Mouse (Mus musculus) MEL (cell line): ENCODE measurements at regions not wholly inside any gene's neighbourhood (a gene's known extent, or its start where the extent isn't known, plus 50 kb on each side); places are given as distances from the start of the nearest gene placed in this dataset.

Source experiments
- CTCF ChIP-seq, 3 experiments: IDR thresholded peaks in 2 of 3; conservative IDR thresholded peaks in 1 of 3; 2 replicates each; pipeline ENCODE4 v1.5.1; 2011 to 2012; ENCODE audit warnings: low read length in 3 of 3, low read depth in 2 of 3, mild to moderate bottlenecking in 2 of 3, improper control_type of control experiment in 1 of 3, inconsistent platforms in 1 of 3, mixed read lengths in 1 of 3, moderate library complexity in 1 of 3; ENCODE audit not compliant: control insufficient read depth in 1 of 3, insufficient read depth in 1 of 3, poor library complexity in 1 of 3, severe bottlenecking in 1 of 3
- E2F4 ChIP-seq: IDR thresholded peaks from 2 replicates; pipeline ENCODE4 v1.6.1; 2011; ENCODE audit warnings: low read depth, low read length, improper control_type of control experiment, borderline replicate concordance
- EP300 ChIP-seq, 2 experiments: IDR thresholded peaks; 2 replicates each; pipeline ENCODE4 v1.6.1; 2011; ENCODE audit warnings: improper control_type of control experiment in 2 of 2, low read length in 2 of 2, low read depth in 1 of 2, mild to moderate bottlenecking in 1 of 2
- HCFC1 ChIP-seq: IDR thresholded peaks from 2 replicates; pipeline ENCODE4 v1.6.1; 2012; ENCODE audit warnings: low read depth, mild to moderate bottlenecking, inconsistent platforms, low read length, improper control_type of control experiment, moderate library complexity
- JUND ChIP-seq: IDR thresholded peaks from 2 replicates; pipeline ENCODE4 v1.6.1; 2011; ENCODE audit warnings: low read depth, mild to moderate bottlenecking, improper control_type of control experiment, low read length
- KAT2A ChIP-seq: conservative IDR thresholded peaks from 2 replicates; pipeline ENCODE4 v1.6.1; 2012; ENCODE audit warnings: low read depth, low read length, improper control_type of control experiment, inconsistent platforms
- NELFE ChIP-seq: IDR thresholded peaks from 2 replicates; pipeline ENCODE4 v1.6.1; 2011; ENCODE audit warnings: low read depth, low read length, improper control_type of control experiment
- POLR2A ChIP-seq, 2 experiments: IDR thresholded peaks; 2 replicates each; pipeline ENCODE4 v1.6.1; 2011 to 2012; ENCODE audit warnings: low read length in 2 of 2, mild to moderate bottlenecking in 2 of 2, control low read depth in 1 of 2, improper control_type of control experiment in 1 of 2, low read depth in 1 of 2, moderate library complexity in 1 of 2; ENCODE audit not compliant: control insufficient read depth in 1 of 2, insufficient read depth in 1 of 2, poor library complexity in 1 of 2
- POLR2AphosphoS5 ChIP-seq: IDR thresholded peaks from 2 replicates; pipeline ENCODE4 v1.6.1; 2012; ENCODE audit warnings: low read depth, borderline replicate concordance, mild to moderate bottlenecking, inconsistent platforms, low read length, moderate library complexity, mixed read lengths
- TBP ChIP-seq: IDR thresholded peaks from 2 replicates; pipeline ENCODE4 v1.8.0; 2011; ENCODE audit warnings: low read depth, low read length, improper control_type of control experiment
- TCF12 ChIP-seq: IDR thresholded peaks from 2 replicates; pipeline ENCODE4 v1.6.1; 2014; ENCODE audit warnings: low read depth, mild to moderate bottlenecking, inconsistent platforms, low read length, improper control_type of control experiment, moderate library complexity

GRCm38 (mm10) chr14:54166057-54166456 lies 87.8 kb downstream of the Dad1 start:
- no peak for TF ChIP-seq POLR2AphosphoS5
- TF ChIP-seq CTCF (IDR thresholded peaks at IDR 0.05 in 2 of 3, conservative IDR thresholded peaks at IDR 0.05 in 1 of 3; ENCODE audit: control insufficient read depth in 1 of 3, insufficient read depth in 1 of 3, low read depth in 2 of 3, low read length in 3 of 3, poor library complexity in 1 of 3, severe bottlenecking in 1 of 3) = no peak
- no peak for TF ChIP-seq NELFE
- no peak for TF ChIP-seq EP300 (IDR thresholded peaks at IDR 0.05; ENCODE audit: low read depth in 1 of 2, low read length in 2 of 2)
- TF ChIP-seq POLR2A (IDR thresholded peaks at IDR 0.05; ENCODE audit: control insufficient read depth in 1 of 2, insufficient read depth in 1 of 2, low read depth in 1 of 2, low read length in 2 of 2, poor library complexity in 1 of 2) = no peak
- no peak for TF ChIP-seq KAT2A
- no peak for TF ChIP-seq TBP
- no peak for TF ChIP-seq E2F4
- no peak for TF ChIP-seq TCF12
- TF ChIP-seq HCFC1 = no peak
- TF ChIP-seq JUND = no peak
